ENCODE assay signal across 10 mouse cellular contexts in the genomic region with DNA sequence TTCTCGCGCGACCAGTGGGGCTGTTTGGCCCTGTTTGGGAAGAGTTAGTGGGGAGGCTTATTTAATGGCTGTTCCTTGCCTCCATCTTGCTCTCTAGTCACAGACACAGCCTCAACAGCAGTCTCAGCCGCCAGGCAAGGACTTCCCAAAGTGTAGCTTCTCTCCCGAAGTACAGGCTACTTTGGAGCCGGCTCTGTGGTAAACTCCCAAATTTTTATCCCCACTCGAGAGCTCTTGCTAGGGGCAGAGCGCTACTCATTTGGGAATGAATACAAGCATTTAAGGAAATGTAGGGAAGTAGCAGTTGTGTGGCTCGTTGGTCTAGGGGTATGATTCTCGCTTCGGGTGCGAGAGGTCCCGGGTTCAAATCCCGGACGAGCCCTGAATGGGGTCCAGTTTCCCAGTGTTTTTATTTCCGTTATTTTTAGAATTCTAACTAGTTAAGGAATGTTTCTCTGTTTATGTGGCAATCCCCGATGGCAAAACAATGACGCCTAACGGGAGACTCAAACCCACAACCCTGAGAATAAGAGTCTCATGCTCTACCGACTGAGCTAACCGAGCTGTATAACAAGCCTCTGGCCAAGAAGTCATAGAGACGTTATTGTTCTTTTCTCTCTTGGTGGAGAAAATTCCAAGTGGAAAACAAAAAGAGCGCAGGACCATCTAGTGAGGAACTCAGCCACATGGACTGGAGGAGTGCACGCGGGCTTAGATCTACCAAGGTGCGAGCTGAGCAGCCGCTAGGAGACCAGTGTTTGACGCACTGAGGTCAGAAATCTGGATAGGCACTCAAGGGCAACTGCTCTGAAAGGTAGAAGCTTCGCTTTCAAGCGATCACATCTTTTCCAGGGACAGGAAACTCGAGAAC. TPM values are rescaled to one million over a fixed set of nuclear protein-coding genes. Genes with fewer than 3 reads are reported as not detected.
DNase-seq lines count a peak whose midpoint lies in the region; ATAC-seq and TF ChIP-seq lines count a peak whose summit lies in the region.
"Had no signal": no experiment of that assay in that cellular context is flagged by ENCODE, and none has a peak within 500 bp of the region (broad histone marks: within the 10 kb centered on the region; RNA-seq: fewer than 3 reads in every experiment).

No protein-coding gene starts in this region.

- H3K4me3 ChIP-seq in heart, embryonic 13.5 days = peak overlapping the region; percentile 34
- H3K4me3 ChIP-seq in CH12.LX (replicated peaks in 1 of 3; ENCODE audit: low read depth in 2 of 3, low read length in 2 of 3, poor library complexity in 1 of 3) = peak overlapping the region in 1 of 3 experiments; percentile 41
- H3K4me3 ChIP-seq in embryonic facial prominence, embryonic 15.5 days (replicated peaks) = peak overlapping the region; percentile 19
- peak overlapping the region; percentile 43 for H3K4me3 ChIP-seq in limb, embryonic 10.5 days
- H3K4me3 ChIP-seq in neural tube, embryonic 13.5 days = peak overlapping the region; percentile 3; the same call in 1 of the 2 replicates
- H3K4me3 ChIP-seq: megakaryocyte, embryonic 14.5 days had no signal

- H3K4me2 ChIP-seq in heart, embryonic 13.5 days = peak overlapping the region; percentile 46
- H3K4me2 ChIP-seq in CH12.LX (ENCODE audit: insufficient read depth, low read depth, poor library complexity, severe bottlenecking) = no peak overlapping the region
- 0 out of 2 replicates have a peak overlapping the region, but pooled peaks have one; percentile 6 for H3K4me2 ChIP-seq in embryonic facial prominence, embryonic 15.5 days (replicated peaks)
- peak overlapping the region; percentile 9; the same call in 1 of the 2 replicates for H3K4me2 ChIP-seq in neural tube, embryonic 13.5 days

- H3K79me2 ChIP-seq in CH12.LX (replicated peaks; ENCODE audit: control insufficient read depth, extremely low read depth, insufficient read depth, poor library complexity, severe bottlenecking) = no peaks in the 10 kb centered on the region

- no peaks in the 10 kb centered on the region for H3K9me3 ChIP-seq in heart, embryonic 13.5 days
- no peaks in the 10 kb centered on the region for H3K9me3 ChIP-seq in CH12.LX (replicated peaks; ENCODE audit: low read length)
- no peaks in the 10 kb centered on the region for H3K9me3 ChIP-seq in embryonic facial prominence, embryonic 15.5 days (replicated peaks)
- H3K9me3 ChIP-seq in limb, embryonic 10.5 days (replicated peaks) = no peaks in the 10 kb centered on the region
- H3K9me3 ChIP-seq in neural tube, embryonic 13.5 days = no peaks in the 10 kb centered on the region
- H3K9me3 ChIP-seq: megakaryocyte, embryonic 14.5 days had no signal

- H3K9ac ChIP-seq in heart, embryonic 13.5 days = no peak overlapping the region
- H3K9ac ChIP-seq in CH12.LX (ENCODE audit: insufficient read depth, low read depth) = no peak overlapping the region
- no peak overlapping the region for H3K9ac ChIP-seq in embryonic facial prominence, embryonic 15.5 days
- no peak overlapping the region for H3K9ac ChIP-seq in neural tube, embryonic 13.5 days

- TF ChIP-seq POLR2A in CH12.LX (IDR thresholded peaks at IDR 0.05; ENCODE audit: low read depth, low read length) = no peak

- no peak for ATAC-seq in heart, embryonic 13.5 days (ENCODE audit: extremely low read depth, insufficient number of reproducible peaks, low FRiP score, low TSS enrichment)
- no peak for ATAC-seq in embryonic facial prominence, embryonic 15.5 days (ENCODE audit: insufficient number of reproducible peaks, low FRiP score, low TSS enrichment, low read depth)
- no peak for ATAC-seq in neural tube, embryonic 13.5 days (ENCODE audit: low read depth)
- ATAC-seq in inflammation-experienced regulatory T-cells, adult 6 months = no peak

- TF ChIP-seq EP300 in CH12.LX (IDR thresholded peaks at IDR 0.05; ENCODE audit: low read length) = no peak

- WGBS in heart, embryonic 13.5 days = 16% methylated on average over 31 of the region's 31 CpGs
- WGBS in embryonic facial prominence, embryonic 15.5 days = 12% methylated on average over 31 of the region's 31 CpGs
- WGBS in limb, embryonic 10.5 days = 8% methylated on average over 31 of the region's 31 CpGs
- 10% methylated on average over 31 of the region's 31 CpGs for WGBS in neural tube, embryonic 13.5 days

- no peak for DNase-seq in heart, adult 8-10 months (ENCODE audit: low spot score)
- peak; percentile 49 for DNase-seq in CH12.LX (ENCODE audit: extremely low read depth)
- DNase-seq in limb, embryonic 10.5 days (ENCODE audit: low spot score) = peak; percentile 73
- no peak for DNase-seq in adipocyte (ENCODE audit: low spot score)

- peaks cover 54% of the 10 kb centered on the region for H3K27me3 ChIP-seq in heart, embryonic 13.5 days (replicated peaks)
- no peaks in the 10 kb centered on the region for H3K27me3 ChIP-seq in CH12.LX (replicated peaks)
- H3K27me3 ChIP-seq in embryonic facial prominence, embryonic 15.5 days = peaks cover 45% of the 10 kb centered on the region
- peaks cover 35% of the 10 kb centered on the region for H3K27me3 ChIP-seq in limb, embryonic 10.5 days (ENCODE audit: low read depth, poor library complexity, severe bottlenecking)
- peaks cover 65% of the 10 kb centered on the region for H3K27me3 ChIP-seq in neural tube, embryonic 13.5 days

- no peaks in the 10 kb centered on the region for H3K36me3 ChIP-seq in heart, embryonic 13.5 days
- H3K36me3 ChIP-seq in CH12.LX (replicated peaks in 1 of 2; ENCODE audit: control insufficient read depth in 1 of 2, insufficient read depth in 1 of 2, low read length in 1 of 2) = no peaks in the 10 kb centered on the region
- no peaks in the 10 kb centered on the region for H3K36me3 ChIP-seq in embryonic facial prominence, embryonic 15.5 days
- H3K36me3 ChIP-seq in limb, embryonic 10.5 days = no peaks in the 10 kb centered on the region
- no peaks in the 10 kb centered on the region for H3K36me3 ChIP-seq in neural tube, embryonic 13.5 days

- H3K4me1 ChIP-seq in heart, embryonic 13.5 days = peaks cover 28% of the 10 kb centered on the region
- H3K4me1 ChIP-seq in CH12.LX (ENCODE audit: control insufficient read depth in 1 of 2, insufficient read depth in 2 of 2) = peaks cover 7 to 27% of the 10 kb centered on the region in 2 experiments
- H3K4me1 ChIP-seq in embryonic facial prominence, embryonic 15.5 days = peaks cover 28% of the 10 kb centered on the region
- peaks cover 44% of the 10 kb centered on the region for H3K4me1 ChIP-seq in limb, embryonic 10.5 days
- H3K4me1 ChIP-seq in neural tube, embryonic 13.5 days (replicated peaks) = peaks cover 22% of the 10 kb centered on the region

- in situ Hi-C loops in CH12.LX (cut with MboI; ENCODE audit: low pct_ligation_motif_present, low pct_unique_long_range_greater_than_20kb, low sequenced_read_pairs) = no loop called here

- no peak for TF ChIP-seq RAD21 in CH12.LX (IDR thresholded peaks at IDR 0.05; ENCODE audit: low read depth, low read length)

- no peak for TF ChIP-seq CTCF in CH12.LX (conservative IDR thresholded peaks at IDR 0.05 in 1 of 2, IDR thresholded peaks at IDR 0.05 in 1 of 2; ENCODE audit: low read depth in 2 of 2, low read length in 2 of 2)

- H3K27ac ChIP-seq in heart, embryonic 13.5 days (replicated peaks) = no peak overlapping the region
- no peak overlapping the region for H3K27ac ChIP-seq in CH12.LX (ENCODE audit: insufficient read depth, low read depth)
- H3K27ac ChIP-seq in embryonic facial prominence, embryonic 15.5 days (replicated peaks) = no peak overlapping the region
- 0 out of 2 replicates have a peak overlapping the region, but pooled peaks have one; percentile 46 for H3K27ac ChIP-seq in limb, embryonic 10.5 days
- H3K27ac ChIP-seq in neural tube, embryonic 13.5 days (replicated peaks) = no peak overlapping the region

- dilution Hi-C loops in CH12.LX (cut with MboI; ENCODE audit: extremely low pct_ligation_motif_present, extremely low pct_unique_long_range_greater_than_20kb, low sequenced_read_pairs) = no loop called here

TF ChIP-seq in CH12.LX, 34 proteins besides CTCF, POLR2A, EP300 and RAD21 (continues in another document):
- TF ChIP-seq HCFC1 (IDR thresholded peaks at IDR 0.05; ENCODE audit: low read depth, low read length) = no peak

RNA-seq across cellular contexts. Expression of gene Zfp213, which starts 23.2 kb away (rescaled TPM):
- 12.7 and 13.3 TPM in 2 replicates for polyA plus RNA-seq in heart, embryonic 13.5 days (2015; fragmentation: Nextera tagmentation; extraction: Ambion mirVana)
- 1 to 10 TPM; 4.9 to 6.5 (median 5.8) TPM for total RNA-seq in heart, adult 8-10 months (2022)
- total RNA-seq in CH12.LX (2012; rRNA removed) (10.9 and 11.4 TPM in 2 replicates), CH12.LX (2014; rRNA removed) (8.5 and 9.4 TPM in 2 replicates)
- 7.1 and 8.0 TPM in 2 replicates for polyA plus RNA-seq in CH12.LX (2012; ENCODE audit: insufficient read length, low read depth)
- polyA plus RNA-seq in embryonic facial prominence, embryonic 15.5 days (2015; fragmentation: Nextera tagmentation; extraction: Ambion mirVana) = 17.8 and 19.5 TPM in 2 replicates
- polyA plus RNA-seq in limb, embryonic 10.5 days (2016; fragmentation: Nextera tagmentation; extraction: Ambion mirVana) = 31.3 and 31.9 TPM in 2 replicates
- polyA plus RNA-seq in neural tube, embryonic 13.5 days (2015; fragmentation: Nextera tagmentation; extraction: Ambion mirVana) = 17.4 and 17.8 TPM in 2 replicates
- polyA plus RNA-seq in inflammation-experienced regulatory T-cells, adult 6 months (2017; shearing (Covaris generic)) = 1 to 10 TPM; 4.0 to 5.5 (median 4.8) TPM

RNA-seq across cellular contexts. Expression of gene Zfp13, which starts 58.4 kb away (rescaled TPM):
- polyA plus RNA-seq in heart, embryonic 13.5 days (2015; fragmentation: Nextera tagmentation; extraction: Ambion mirVana) = 9.2 and 9.3 TPM in 2 replicates
- 1 to 10 TPM; 1.9 to 5.9 (median 4.4) TPM for total RNA-seq in heart, adult 8-10 months (2022)
- total RNA-seq in CH12.LX (2012; rRNA removed) (0.30 TPM in 1 of 2 replicates, not detected in the other), CH12.LX (2014; rRNA removed) (not detected in 2 replicates)
- not detected in 2 replicates for polyA plus RNA-seq in CH12.LX (2012; ENCODE audit: insufficient read length, low read depth)
- polyA plus RNA-seq in embryonic facial prominence, embryonic 15.5 days (2015; fragmentation: Nextera tagmentation; extraction: Ambion mirVana) = 13.4 and 14.1 TPM in 2 replicates
- polyA plus RNA-seq in limb, embryonic 10.5 days (2016; fragmentation: Nextera tagmentation; extraction: Ambion mirVana) = 22.0 and 25.4 TPM in 2 replicates
- 24.4 and 28.8 TPM in 2 replicates for polyA plus RNA-seq in neural tube, embryonic 13.5 days (2015; fragmentation: Nextera tagmentation; extraction: Ambion mirVana)
- under 1 TPM in 1 of 3 experiments, not detected in 2; 0.71 TPM for polyA plus RNA-seq in inflammation-experienced regulatory T-cells, adult 6 months (2017; shearing (Covaris generic))

RNA-seq across cellular contexts. Expression of gene Zscan10, which starts 59.8 kb away (rescaled TPM):
- polyA plus RNA-seq in heart, embryonic 13.5 days (2015; fragmentation: Nextera tagmentation; extraction: Ambion mirVana) = not detected in 2 replicates
- total RNA-seq in heart, adult 8-10 months (2022) = not detected
- total RNA-seq in CH12.LX (2012; rRNA removed) = not detected in 2 replicates
- not detected in 2 replicates for total RNA-seq in CH12.LX (2014; rRNA removed)
- not detected in 2 replicates for polyA plus RNA-seq in CH12.LX (2012; ENCODE audit: insufficient read length, low read depth)
- 0.08 and 0.14 TPM in 2 replicates for polyA plus RNA-seq in embryonic facial prominence, embryonic 15.5 days (2015; fragmentation: Nextera tagmentation; extraction: Ambion mirVana)
- polyA plus RNA-seq in limb, embryonic 10.5 days (2016; fragmentation: Nextera tagmentation; extraction: Ambion mirVana) = 0.35 and 0.38 TPM in 2 replicates
- not detected in 2 replicates for polyA plus RNA-seq in neural tube, embryonic 13.5 days (2015; fragmentation: Nextera tagmentation; extraction: Ambion mirVana)
- 1 to 10 TPM in 2 of 3 experiments, under 1 TPM in 1; 0.73 to 3.1 (median 1.2) TPM for polyA plus RNA-seq in inflammation-experienced regulatory T-cells, adult 6 months (2017; shearing (Covaris generic))
- polyA plus RNA-seq: frontal cortex, adult 2 months had no signal

Comparison
In these comparisons a context has a peak if more than half of its experiments do, and no peak if none do; other contexts are left out.
1. DNase-seq: peak in CH12.LX (single experiment) and limb, embryonic 10.5 days (single experiment); none in heart, adult 8-10 months (single experiment) and adipocyte (single experiment).